Mouse (Mus musculus) heart, adult 2 months (tissue): ENCODE data around the gene Capzb. TPM values are rescaled to one million over a fixed set of nuclear protein-coding genes. Genes with fewer than 3 reads are reported as not detected.
A peak's percentile ranks its signal among the peaks of the same experiment; 100 is the strongest.

Source experiments
- DNase-seq, 2 experiments: peaks; one replicate each; pipeline ENCODE4 v3.0.0; 2021
- H3K27ac ChIP-seq: fragments of 200-600 bp; 2 replicates; pipeline ENCODE4 v1.8.1; 2022
- H3K27me3 ChIP-seq: fragments of 200-500 bp; 2 replicates; pipeline ENCODE4 v1.6.1; 2012; ENCODE audit warnings: mild to moderate bottlenecking, low read length, inconsistent platforms, mixed read lengths; ENCODE audit not compliant: control insufficient read depth, insufficient read depth
- H3K36me3 ChIP-seq: fragments of 200-500 bp; 2 replicates; pipeline ENCODE4 v1.6.1; 2012; ENCODE audit warnings: low read length, inconsistent platforms; ENCODE audit not compliant: control insufficient read depth, insufficient read depth
- H3K4me1 ChIP-seq: fragments of 200-500 bp; 2 replicates; pipeline ENCODE4 v1.6.1; 2011; ENCODE audit warnings: low read length; ENCODE audit not compliant: control insufficient read depth, insufficient read depth
- H3K4me3 ChIP-seq: fragments of 200-600 bp; 2 replicates; pipeline ENCODE4 v1.8.1; 2022
- H3K79me2 ChIP-seq: fragments of 200-500 bp; replicated peaks from 2 replicates; pipeline ENCODE4 v1.6.1; 2012; ENCODE audit warnings: mild to moderate bottlenecking, inconsistent platforms, low read length, moderate library complexity, mixed read lengths; ENCODE audit not compliant: control insufficient read depth, insufficient read depth
- H3K9ac ChIP-seq: fragments of 200-500 bp; 2 replicates; pipeline ENCODE4 v1.6.1; 2012; ENCODE audit warnings: low read depth, mild to moderate bottlenecking, control low read depth, inconsistent platforms, low read length, mixed read lengths
- CTCF ChIP-seq: fragments of 200-600 bp; IDR thresholded peaks from 2 replicates; pipeline ENCODE4 v1.8.1; 2022; ENCODE audit warnings: antibody characterized with exemption, mild to moderate bottlenecking, moderate library complexity
- EP300 ChIP-seq: fragments of 200-500 bp; IDR thresholded peaks from 2 replicates; pipeline ENCODE4 v1.6.1; 2011; ENCODE audit warnings: low read depth, low read length, control low read depth; ENCODE audit not compliant: insufficient read depth
- POLR2A ChIP-seq: fragments of 200-500 bp; IDR thresholded peaks from 2 replicates; pipeline ENCODE4 v1.6.1; 2011; ENCODE audit warnings: mild to moderate bottlenecking, low read depth, low read length, control low read depth; ENCODE audit not compliant: insufficient read depth
- WGBS: fragments of 180-500 bp; shearing (Covaris S2); methylation state at CpG from one replicate; pipeline ENCODE4 v1.1.7; 2018; 5-methylcytosine and 5-hydroxymethylcytosine counted together
- intact Hi-C: fragments of 180-260 bp; cut with DNase I; formaldehyde crosslinking; loops from one replicate; pipeline ENCODE4 v1.15.1; 2025
- polyA plus RNA-seq: library from polyadenylated mRNA; depleted of rRNA; stranded (reverse); fragments of >200 nt; gene quantifications from 2 replicates; pipeline ENCODE4 v1.2.3, GENCODE M21; 2012
- total RNA-seq, 2 experiments: library from RNA; stranded (reverse); gene quantifications; 2 replicates each; pipeline ENCODE4 v1.2.3; 2021

Capzb gene
- total and polyA plus RNA-seq, 3 experiments = 160 to 392 (median 342) TPM

GRCm38 (mm10) chr4:139205842-139206241 is 13.1 kb downstream of the Capzb start:
- 53% methylated on average over 5 of the region's 5 CpGs for WGBS
- no peaks in the 10 kb centered on the region for H3K27me3 ChIP-seq
- H3K9ac ChIP-seq = no peak overlapping the region
- TF ChIP-seq CTCF = peak; percentile 61
- no peak for TF ChIP-seq EP300
- TF ChIP-seq POLR2A = no peak
- H3K4me1 ChIP-seq = peaks cover 60% of the 10 kb centered on the region
- H3K79me2 ChIP-seq = peaks cover 7% of the 10 kb centered on the region; the same call in 1 of the 2 replicates
- peaks cover 22% of the 10 kb centered on the region for H3K36me3 ChIP-seq
- intact Hi-C loops = no loop called here
- DNase-seq = no peak
- no peak overlapping the region for H3K27ac ChIP-seq
- H3K4me3 ChIP-seq = no peak overlapping the region

- intact Hi-C loops = no loop called here
- Histone ChIP-seq H3K27ac (no peak overlapping the region), H3K27me3 (no peaks in the 10 kb centered on the region), H3K36me3 (peaks cover 22% of the 10 kb centered on the region), H3K79me2 (peaks cover 7% of the 10 kb centered on the region; the same call in 1 of the 2 replicates), H3K4me1 (peaks cover 59% of the 10 kb centered on the region), H3K9ac (no peak overlapping the region), H3K4me3 (no peak overlapping the region)
- no peak for TF ChIP-seq EP300
- TF ChIP-seq CTCF = no peak
- TF ChIP-seq POLR2A = no peak
- 69% methylated on average over 8 of the region's 8 CpGs for WGBS
- DNase-seq = no peak
Observed at GRCm38 (mm10) chr4:139206353-139207045, 13.8 kb downstream of the Capzb start.

- Histone ChIP-seq H3K36me3 (peaks cover 15% of the 10 kb centered on the region), H3K9ac (peak overlapping the region; percentile 26), H3K79me2 (peaks cover 8% of the 10 kb centered on the region), H3K4me1 (peaks cover 63% of the 10 kb centered on the region), H3K4me3 (peak overlapping the region; percentile 15; the same call in 1 of the 2 replicates), H3K27ac (peak overlapping the region; percentile 80), H3K27me3 (no peaks in the 10 kb centered on the region)
- TF ChIP-seq CTCF (no peak), POLR2A (no peak), EP300 (no peak)
- peak; percentile 49 to 61 for DNase-seq
- 21% methylated on average over 9 of the region's 9 CpGs for WGBS
- intact Hi-C loops = no loop called here
Observed at GRCm38 (mm10) chr4:139208236-139209129, 15.8 kb downstream of the Capzb start.

DNA sequence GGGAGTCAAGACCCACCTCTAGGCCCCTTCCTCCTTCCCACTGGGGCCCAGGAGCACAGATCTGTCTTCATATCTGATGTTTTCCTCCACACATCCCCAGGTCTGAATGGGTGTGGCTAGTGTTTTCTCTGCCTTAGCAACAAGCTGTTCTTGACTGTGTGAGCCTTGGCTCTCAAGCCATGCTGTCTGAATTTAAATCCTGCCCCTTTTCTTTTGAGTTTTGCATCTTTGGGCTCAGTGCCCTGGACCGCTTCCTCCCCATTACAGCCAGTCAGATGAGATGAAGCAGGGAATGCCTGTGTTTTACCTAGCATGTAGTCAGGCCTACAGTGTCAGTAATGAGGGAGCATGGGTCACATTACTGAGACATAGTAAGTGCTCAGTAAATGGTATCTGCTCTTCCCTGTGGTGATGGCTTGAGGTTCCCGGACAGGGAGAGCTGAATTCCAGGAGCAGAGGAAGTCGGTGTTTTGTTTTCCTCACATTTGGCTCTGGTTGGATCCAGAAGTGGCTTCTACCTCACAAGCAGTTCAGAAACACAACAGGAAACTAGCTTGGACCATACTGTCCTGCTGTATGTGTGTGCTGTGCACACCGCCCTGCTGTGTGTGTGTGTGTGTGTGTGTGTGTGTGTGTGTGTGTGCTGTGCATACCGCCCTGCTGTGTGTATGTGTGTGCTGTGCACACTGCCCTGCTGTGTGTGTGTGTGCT is 16.6 kb downstream of the Capzb start:
- no peaks in the 10 kb centered on the region for H3K27me3 ChIP-seq
- H3K79me2 ChIP-seq = peaks cover 8% of the 10 kb centered on the region
- intact Hi-C loops = no loop called here
- WGBS = 20% methylated on average over 5 of the region's 5 CpGs
- peaks cover 62% of the 10 kb centered on the region for H3K4me1 ChIP-seq
- H3K9ac ChIP-seq = 0 out of 2 replicates have a peak overlapping the region, but pooled peaks have one; percentile 1
- no peak for TF ChIP-seq CTCF
- TF ChIP-seq POLR2A = no peak
- TF ChIP-seq EP300 = peak; percentile 93
- H3K27ac ChIP-seq = peak overlapping the region; percentile 80
- H3K4me3 ChIP-seq = no peak overlapping the region; the same call in 1 of the 2 replicates
- DNase-seq = peak; percentile 49 to 56
- peaks cover 14% of the 10 kb centered on the region for H3K36me3 ChIP-seq

GRCm38 (mm10) chr4:139211975-139212831 is 19.5 kb downstream of the Capzb start:
- Histone ChIP-seq H3K4me1 (peaks cover 75% of the 10 kb centered on the region), H3K27me3 (no peaks in the 10 kb centered on the region), H3K9ac (0 out of 2 replicates have a peak overlapping the region, but pooled peaks have one; percentile 3), H3K27ac (peak overlapping the region; percentile 50), H3K4me3 (no peak overlapping the region), H3K36me3 (peaks cover 18% of the 10 kb centered on the region), H3K79me2 (peaks cover 10% of the 10 kb centered on the region)
- WGBS = 49% methylated on average over 17 of the region's 17 CpGs
- peak; percentile 43 to 51 for DNase-seq
- intact Hi-C loops = loop anchor here (2.0 to 5.0 kb wide), 2 partner anchors 19 to 40 kb away; partner anchors contain the start of gene Capzb
- peak; percentile 63 for TF ChIP-seq CTCF
- no peak for TF ChIP-seq POLR2A
- TF ChIP-seq EP300 = no peak
